Mouse (Mus musculus) hindbrain, embryonic 11.5 days (tissue): ENCODE data around the gene Tmem63b. TPM values are rescaled to one million over a fixed set of nuclear protein-coding genes. Genes with fewer than 3 reads are reported as not detected.

Experiments
- ATAC-seq: fragments of 200-750 bp; cut with Nextera tagmentation; 2 replicates; pipeline ENCODE4 v1.8.0; 2017; ENCODE audit warnings: mild to moderate bottlenecking, moderate TSS enrichment, moderate library complexity; ENCODE audit not compliant: low FRiP score
- DNase-seq: peaks from one replicate; pipeline ENCODE4 v3.0.0-alpha.2; 2015; ENCODE audit warnings: low spot score
- H3K27ac ChIP-seq: fragments of 300-500 bp; sonication (generic); 2 replicates; pipeline ENCODE4 v1.5.1; 2014; ENCODE audit warnings: mild to moderate bottlenecking, low read depth, low read length
- H3K27me3 ChIP-seq: fragments of 300-500 bp; sonication (generic); 2 replicates; pipeline ENCODE4 v1.6.1; 2014; ENCODE audit warnings: mild to moderate bottlenecking, low read length, moderate library complexity, mixed read lengths; ENCODE audit not compliant: control insufficient read depth, insufficient read depth
- H3K36me3 ChIP-seq: fragments of 300-500 bp; sonication (generic); 2 replicates; pipeline ENCODE4 v1.6.1; 2014; ENCODE audit warnings: mild to moderate bottlenecking, low read length, moderate library complexity, mixed read lengths; ENCODE audit not compliant: control insufficient read depth, insufficient read depth
- H3K4me1 ChIP-seq: fragments of 300-500 bp; sonication (generic); replicated peaks from 2 replicates; pipeline ENCODE4 v1.6.1; 2014; ENCODE audit warnings: low read length, mixed read lengths; ENCODE audit not compliant: control insufficient read depth, insufficient read depth
- H3K4me2 ChIP-seq: fragments of 300-500 bp; sonication (generic); replicated peaks from 2 replicates; pipeline ENCODE4 v1.6.1; 2014; ENCODE audit warnings: mild to moderate bottlenecking, low read depth, low read length
- H3K4me3 ChIP-seq: fragments of 300-500 bp; sonication (generic); 2 replicates; pipeline ENCODE4 v1.5.1; 2014; ENCODE audit warnings: low read depth, low read length
- H3K9ac ChIP-seq: fragments of 300-500 bp; sonication (generic); 2 replicates; pipeline ENCODE4 v1.6.1; 2014; ENCODE audit warnings: low read depth, low read length
- H3K9me3 ChIP-seq: fragments of 300-500 bp; sonication (generic); 2 replicates; pipeline ENCODE4 v1.6.1; 2016; ENCODE audit warnings: low read length; ENCODE audit not compliant: control insufficient read depth
- whole genome bisulfite sequencing: fragments of 180-500 bp; shearing (Covaris S2); extraction: QIAGEN DNeasy Blood & Tissue Kit; methylation state at CpG from one replicate; pipeline ENCODE4 v1.1.7; 2014; 5-methylcytosine and 5-hydroxymethylcytosine counted together
- polyA plus RNA-seq: library from polyadenylated mRNA; unstranded; fragments of >200 nt; fragmentation: Nextera tagmentation; extraction: Ambion mirVana; gene quantifications from 2 replicates; pipeline ENCODE4 v1.2.1, GENCODE M21; 2014

Gene Tmem63b
- polyA plus RNA-seq, 1 experiment from 2014 or later: 50.3 TPM

DNA sequence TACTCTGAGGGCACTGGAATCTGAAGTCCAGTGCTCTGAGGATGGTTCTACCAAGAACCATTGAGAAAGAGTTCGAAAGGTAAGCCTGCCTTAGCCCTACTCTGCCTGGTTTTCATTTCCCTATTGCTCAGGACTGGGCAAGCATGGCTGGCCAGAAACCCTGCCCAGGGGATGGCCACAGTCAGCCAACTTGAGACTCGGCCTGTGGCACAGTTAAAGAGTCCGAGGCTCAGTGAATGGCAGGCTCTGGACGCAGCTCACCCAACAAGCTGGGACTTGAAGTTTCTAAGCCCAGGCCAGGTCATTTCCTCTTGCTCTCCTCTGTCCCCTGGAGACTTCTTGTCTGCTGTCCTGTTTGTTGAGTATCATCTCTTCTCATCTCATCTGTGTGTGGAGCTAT is 44.0 kb upstream of the Tmem63b start:
- Histone ChIP-seq H3K9ac (no peak overlapping the region), H3K4me1 (peaks cover 8% of the 10 kb centered on the region; the same call in 1 of the 2 replicates), H3K27me3 (peaks cover 2% of the 10 kb centered on the region; the same call in 1 of the 2 replicates), H3K27ac (no peak overlapping the region), H3K36me3 (no peaks in the 10 kb centered on the region), H3K9me3 (no peaks in the 10 kb centered on the region), H3K4me3 (no peak overlapping the region), H3K4me2 (no peak overlapping the region)
- 78% methylated on average over 4 of the region's 4 CpGs for WGBS
- no peak for ATAC-seq
- DNase-seq: no peak

- Histone ChIP-seq H3K27me3 (peaks cover 2% of the 10 kb centered on the region; the same call in 1 of the 2 replicates), H3K4me1 (peaks cover 8% of the 10 kb centered on the region; the same call in 1 of the 2 replicates), H3K9ac (no peak overlapping the region), H3K36me3 (no peaks in the 10 kb centered on the region), H3K27ac (no peak overlapping the region), H3K4me2 (no peak overlapping the region), H3K9me3 (no peaks in the 10 kb centered on the region), H3K4me3 (no peak overlapping the region)
- WGBS: 61% methylated on average over 10 of the region's 10 CpGs
- DNase-seq (no peak), ATAC-seq (no peak)
Observed at GRCm38 (mm10) chr17:45729387-45729786, 42.7 kb upstream of the Tmem63b start.

DNA sequence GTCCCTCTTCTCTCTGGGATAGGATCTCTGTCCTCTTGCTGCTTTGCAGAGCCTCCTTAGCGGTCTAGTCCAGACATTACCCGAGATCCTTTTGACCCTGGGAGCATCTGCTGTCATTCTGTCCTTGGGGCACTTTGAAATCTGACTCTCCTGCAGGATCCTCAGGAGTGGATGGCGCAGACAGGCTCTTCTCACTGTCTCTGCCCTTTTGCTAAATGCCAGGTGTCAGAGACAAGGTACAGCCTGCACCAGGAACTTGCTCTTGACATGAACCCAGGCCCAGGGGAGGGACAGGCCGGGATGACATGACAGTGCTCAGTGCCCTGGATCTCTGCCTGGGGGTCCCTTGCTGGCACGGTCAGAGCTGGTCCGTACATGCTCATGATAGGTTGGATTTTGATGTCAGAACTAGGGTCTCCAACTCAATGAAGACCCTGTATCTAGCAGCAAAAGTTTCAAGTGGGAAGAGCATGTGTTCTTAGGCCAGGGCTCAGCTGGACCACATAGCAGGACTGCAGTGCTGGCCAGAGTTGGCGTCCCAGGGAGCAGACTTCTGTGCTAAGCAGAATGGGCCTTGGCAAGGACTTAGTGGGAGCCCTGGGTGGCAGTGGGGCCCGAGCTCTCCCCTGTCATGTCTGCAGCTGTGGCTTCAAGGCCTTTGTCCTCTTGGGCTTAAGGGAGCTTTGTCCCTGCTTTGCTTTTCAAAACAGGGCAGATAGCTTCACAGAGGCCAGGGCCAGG is 41.4 kb upstream of the Tmem63b start:
- 63% methylated on average over 8 of the region's 8 CpGs for WGBS
- no peaks in the 10 kb centered on the region for H3K9me3 ChIP-seq
- H3K27me3 ChIP-seq: peaks cover 2% of the 10 kb centered on the region; the same call in 1 of the 2 replicates
- H3K36me3 ChIP-seq: no peaks in the 10 kb centered on the region
- ATAC-seq (no peak), DNase-seq (no peak)
- H3K4me1 ChIP-seq: peaks cover 5% of the 10 kb centered on the region; the same call in 1 of the 2 replicates
- H3K4me2 ChIP-seq: no peak overlapping the region
- H3K4me3 ChIP-seq: no peak overlapping the region
- H3K27ac ChIP-seq: no peak overlapping the region
- H3K9ac ChIP-seq: no peak overlapping the region

GRCm38 (mm10) chr17:45727481-45727880 is 40.8 kb upstream of the Tmem63b start:
- ATAC-seq (no peak), DNase-seq (no peak)
- H3K9me3 ChIP-seq: no peaks in the 10 kb centered on the region
- no peaks in the 10 kb centered on the region; the same call in 1 of the 2 replicates for H3K27me3 ChIP-seq
- H3K9ac ChIP-seq: no peak overlapping the region
- H3K36me3 ChIP-seq: no peaks in the 10 kb centered on the region
- H3K4me3 ChIP-seq: no peak overlapping the region
- no peak overlapping the region for H3K27ac ChIP-seq
- WGBS: 88% methylated on average over 2 of the region's 2 CpGs
- peaks cover 4% of the 10 kb centered on the region; the same call in 1 of the 2 replicates for H3K4me1 ChIP-seq
- H3K4me2 ChIP-seq: no peak overlapping the region

GRCm38 (mm10) chr17:45726249-45726648 is 39.5 kb upstream of the Tmem63b start:
- 68% methylated on average over 7 of the region's 7 CpGs for WGBS
- ATAC-seq: no peak
- H3K9me3 ChIP-seq: no peaks in the 10 kb centered on the region
- H3K9ac ChIP-seq: no peak overlapping the region
- no peak overlapping the region for H3K4me2 ChIP-seq
- H3K27ac ChIP-seq: no peak overlapping the region
- DNase-seq: no peak
- H3K4me3 ChIP-seq: no peak overlapping the region
- no peaks in the 10 kb centered on the region for H3K27me3 ChIP-seq
- peaks cover 4% of the 10 kb centered on the region; the same call in 1 of the 2 replicates for H3K4me1 ChIP-seq
- no peaks in the 10 kb centered on the region for H3K36me3 ChIP-seq

DNA sequence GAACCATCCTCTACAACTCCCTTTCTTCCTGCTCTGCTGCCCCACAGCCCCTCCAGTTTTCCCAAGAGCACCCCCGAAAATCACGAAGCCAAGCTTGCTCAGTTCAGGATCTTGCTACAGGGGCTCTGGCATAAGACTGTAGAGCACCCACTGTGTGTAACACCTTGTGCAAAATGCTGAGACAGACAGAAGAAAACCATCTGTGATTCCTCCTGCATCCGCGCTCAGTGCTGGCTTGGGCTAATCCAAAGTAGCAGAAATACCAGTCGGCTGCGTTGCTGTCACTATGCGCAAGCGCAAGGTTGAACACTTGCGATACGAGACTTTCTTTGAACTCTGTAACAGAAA is 37.8 kb upstream of the Tmem63b start:
- 84% methylated on average over 10 of the region's 10 CpGs for WGBS
- no peaks in the 10 kb centered on the region for H3K9me3 ChIP-seq
- no peak overlapping the region for H3K4me3 ChIP-seq
- H3K27me3 ChIP-seq: no peaks in the 10 kb centered on the region
- DNase-seq (no peak), ATAC-seq (peak; percentile 9; the same call in 1 of the 2 replicates)
- H3K36me3 ChIP-seq: no peaks in the 10 kb centered on the region
- H3K4me1 ChIP-seq: peaks cover 4% of the 10 kb centered on the region; the same call in 1 of the 2 replicates
- H3K9ac ChIP-seq: no peak overlapping the region
- no peak overlapping the region for H3K4me2 ChIP-seq
- H3K27ac ChIP-seq: peak overlapping the region; percentile 77; the same call in 1 of the 2 replicates

- Histone ChIP-seq H3K4me3 (peak overlapping the region; percentile 54), H3K27me3 (no peaks in the 10 kb centered on the region), H3K4me2 (peak overlapping the region; percentile 59), H3K9me3 (no peaks in the 10 kb centered on the region), H3K9ac (peak overlapping the region; percentile 91), H3K4me1 (peaks cover 4% of the 10 kb centered on the region; the same call in 1 of the 2 replicates), H3K36me3 (no peaks in the 10 kb centered on the region), H3K27ac (peak overlapping the region; percentile 77)
- peak; percentile 96 for DNase-seq
- ATAC-seq: peak; percentile 61
- 6% methylated on average over 25 of the region's 25 CpGs for WGBS
Observed at GRCm38 (mm10) chr17:45723732-45724573, 37.2 kb upstream of the Tmem63b start.

DNA sequence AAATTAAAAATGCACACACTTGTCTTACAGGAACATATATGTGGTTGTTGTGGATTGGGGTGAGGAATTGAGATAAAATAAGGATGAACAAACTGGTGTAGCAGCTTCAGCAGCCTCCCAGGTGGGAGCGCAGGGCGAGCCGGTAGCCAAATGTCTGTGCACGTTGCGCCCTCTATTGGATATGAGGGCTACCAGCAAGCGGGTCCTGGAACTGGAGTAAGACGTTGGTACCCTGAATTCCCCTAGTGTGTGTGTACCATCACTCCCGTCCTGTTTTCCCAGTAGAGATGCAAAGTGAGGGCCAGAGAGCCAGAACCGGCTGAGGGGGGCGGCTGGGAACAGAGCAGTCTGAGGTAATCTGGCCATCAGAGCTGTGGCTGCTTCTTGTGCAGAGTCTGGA is 31.6 kb upstream of the Tmem63b start:
- ATAC-seq (0 out of 2 replicates have a peak, but pooled peaks have one; percentile 35), DNase-seq (peak; percentile 74)
- H3K4me3 ChIP-seq: no peak overlapping the region
- no peaks in the 10 kb centered on the region for H3K27me3 ChIP-seq
- no peaks in the 10 kb centered on the region for H3K36me3 ChIP-seq
- H3K9me3 ChIP-seq: no peaks in the 10 kb centered on the region
- WGBS: 9% methylated on average over 10 of the region's 10 CpGs
- no peak overlapping the region for H3K9ac ChIP-seq
- no peak overlapping the region for H3K4me2 ChIP-seq
- peaks cover 2% of the 10 kb centered on the region; the same call in 1 of the 2 replicates for H3K4me1 ChIP-seq
- H3K27ac ChIP-seq: no peak overlapping the region
